22 mouse cellular contexts compared by ENCODE assay signal in genomic region chr16:43513933-43514332, GRCm38 (mm10).
"Had no signal": no experiment of that assay in that cellular context is flagged by ENCODE, and none has a peak within 500 bp of the region (broad histone marks: within the 10 kb centered on the region; RNA-seq: fewer than 3 reads in every experiment).

No protein-coding gene starts in this region.

- H3K27me3 ChIP-seq: heart, embryonic 12.5 days; hindbrain, embryonic 12.5 days; intestine, embryonic 15.5 days; limb, embryonic 12.5 days; liver, embryonic 13.5 days had no signal

- H3K4me2 ChIP-seq: heart, embryonic 12.5 days; hindbrain, embryonic 12.5 days; hindbrain, embryonic 14.5 days; intestine, embryonic 15.5 days; limb, embryonic 12.5 days; liver, embryonic 11.5 days; liver, embryonic 13.5 days had no signal

- H3K9me3 ChIP-seq: heart, embryonic 10.5 days; heart, embryonic 12.5 days; hindbrain, embryonic 10.5 days; hindbrain, embryonic 12.5 days; intestine, embryonic 15.5 days; limb, embryonic 10.5 days; limb, embryonic 12.5 days; liver, embryonic 13.5 days had no signal

- H3K4me1 ChIP-seq: hindbrain, embryonic 10.5 days; intestine, embryonic 15.5 days; limb, embryonic 10.5 days; limb, embryonic 12.5 days; liver, embryonic 13.5 days had no signal

- H3K9ac ChIP-seq: heart, embryonic 12.5 days; hindbrain, embryonic 12.5 days; hindbrain, embryonic 14.5 days; intestine, embryonic 15.5 days; limb, embryonic 12.5 days; liver, embryonic 13.5 days had no signal

- DNase-seq: gastrocnemius, postnatal 14 days; heart, adult 2 months; heart, postnatal 10 days; heart, postnatal 4 days; kidney, adult 18-20 months; kidney, adult 8-10 months; kidney, postnatal 10 days; kidney, postnatal 25 days; kidney, postnatal 4 days; layer of hippocampus, adult 9-11 months; liver; liver, embryonic 13.5 days had no signal

- H3K27ac ChIP-seq: heart, adult 2 months; heart, embryonic 10.5 days; hindbrain, embryonic 10.5 days; hindbrain, embryonic 12.5 days; hindbrain, embryonic 14.5 days; intestine, embryonic 15.5 days; left cerebral cortex, adult 2 months; limb, embryonic 10.5 days; limb, embryonic 12.5 days; liver, embryonic 13.5 days had no signal

- H3K4me3 ChIP-seq: heart, adult 2 months; heart, embryonic 10.5 days; heart, embryonic 12.5 days; hindbrain, embryonic 10.5 days; hindbrain, embryonic 12.5 days; intestine, embryonic 15.5 days; left cerebral cortex, adult 2 months; limb, embryonic 10.5 days; limb, embryonic 12.5 days; liver, embryonic 13.5 days had no signal

- H3K36me3 ChIP-seq: heart, embryonic 10.5 days; heart, embryonic 12.5 days; hindbrain, embryonic 12.5 days; intestine, embryonic 15.5 days; limb, embryonic 10.5 days; limb, embryonic 12.5 days; liver, embryonic 13.5 days had no signal
